Mouse (Mus musculus) E14TG2a.4 (cell line): ENCODE results near the gene Gadd45g.

Source experiments
- CTCF ChIP-seq: conservative IDR thresholded peaks from 2 replicates; pipeline ENCODE4 v1.5.1; 2014; ENCODE audit warnings: low read length
- NANOG ChIP-seq: IDR thresholded peaks from 2 replicates; pipeline ENCODE4 v1.6.1; 2014; ENCODE audit warnings: borderline replicate concordance, low read length, mixed read lengths
- POU5F1 ChIP-seq: IDR thresholded peaks from 2 replicates; pipeline ENCODE4 v1.6.1; 2014; ENCODE audit warnings: low read length, borderline replicate concordance

DNA sequence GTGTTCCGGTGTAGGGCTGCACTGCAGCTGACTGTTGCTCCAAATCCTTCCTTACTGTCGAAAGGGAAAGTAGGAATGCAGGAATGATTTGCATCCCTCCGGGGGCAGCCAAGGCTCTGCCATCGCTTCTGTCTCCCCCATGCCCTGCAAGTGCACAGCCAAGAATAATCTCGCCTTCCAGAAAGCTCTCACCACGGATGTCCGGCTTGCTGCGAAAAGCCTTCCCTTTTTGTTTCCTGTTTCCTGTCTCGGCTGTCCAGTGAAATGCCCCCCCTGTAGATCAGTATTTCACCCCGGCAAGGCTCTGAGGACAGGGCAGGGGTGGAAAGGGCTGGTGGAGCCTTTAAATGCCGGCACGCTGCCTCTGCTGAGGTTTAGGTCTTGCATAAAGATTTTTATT lies 3.7 kb upstream of the Gadd45g start:
- TF ChIP-seq CTCF (no peak), NANOG (no peak), POU5F1 (no peak)
